Mouse (Mus musculus) frontal cortex, postnatal 36 days (tissue): ENCODE results near the gene Nup62cl.

Experiments used
- DNase-seq, 2 experiments: peaks; one replicate each; pipeline ENCODE4 v3.0.0; 2022; ENCODE audit warnings: low spot score in 2 of 2

The Nup62cl gene

DNA sequence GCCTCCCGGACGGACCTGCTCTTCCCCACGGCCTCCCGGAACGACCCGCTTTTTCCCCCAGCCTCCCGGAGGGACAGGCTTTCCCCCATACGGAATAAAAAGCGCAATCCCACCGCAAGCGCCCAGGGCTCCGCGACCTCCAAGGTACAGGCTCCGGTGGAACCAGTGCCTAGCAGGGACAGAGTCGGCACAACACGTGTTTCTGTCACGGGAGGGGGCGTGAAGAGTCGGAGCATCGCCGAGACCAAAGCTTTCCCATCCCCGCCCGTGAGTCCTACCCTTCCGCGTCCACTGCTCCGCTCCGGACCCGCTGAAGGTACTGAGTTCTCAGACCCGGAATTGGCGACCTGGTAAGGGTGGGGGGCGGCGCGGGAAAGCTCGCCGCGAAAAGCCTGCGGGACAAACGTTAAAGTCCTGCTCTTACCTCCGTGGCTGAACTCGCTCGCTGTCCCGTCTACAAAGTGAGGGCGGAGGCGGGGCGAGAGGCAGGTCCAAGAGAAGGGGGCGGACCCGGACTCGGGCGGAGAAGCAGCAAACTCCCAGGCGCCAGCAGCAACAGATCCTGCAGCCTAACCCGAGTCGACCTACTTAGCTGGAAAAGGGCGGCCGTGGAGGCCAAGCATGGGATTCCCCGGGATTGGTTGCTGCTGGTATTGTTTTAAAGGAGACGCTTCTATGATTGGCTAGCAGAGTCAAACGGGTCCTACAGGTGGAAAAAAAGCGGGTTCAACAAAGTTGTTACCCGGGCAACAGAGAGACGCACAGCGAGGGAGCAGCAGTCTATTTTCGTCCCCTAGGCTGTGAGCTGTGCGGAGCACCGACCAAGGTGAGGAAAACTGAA is at the start of gene Nup62cl, which contains the start of gene Pih1h3b:
Gene Nup62cl (minus strand): TSS at position 578 of the 841 bp plus-strand sequence.
Gene Pih1h3b (plus strand): TSS at position 745 of the 841 bp plus-strand sequence.
- DNase-seq, result peak; percentile 0 to 3

DNA sequence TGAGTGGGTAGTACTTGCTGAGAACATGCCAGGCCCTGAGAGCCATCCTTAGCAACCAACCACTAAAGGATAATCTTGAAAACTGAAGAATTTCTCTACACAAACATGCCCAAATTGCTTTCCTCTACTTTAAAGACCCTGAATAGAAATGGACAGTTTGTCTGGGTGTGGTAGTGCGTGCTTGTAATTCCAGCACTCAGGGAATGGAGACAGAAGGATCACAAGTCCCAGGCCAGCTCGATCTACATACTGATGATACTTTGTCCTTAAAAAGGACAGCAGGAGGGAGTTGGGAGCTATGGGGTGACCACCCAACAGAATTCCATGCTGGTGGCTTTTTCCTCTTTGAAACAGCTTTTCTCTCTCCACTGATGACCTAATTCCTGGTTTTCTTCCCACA is 31.6 kb upstream of the Nup62cl start:
- no peak for DNase-seq

DNA sequence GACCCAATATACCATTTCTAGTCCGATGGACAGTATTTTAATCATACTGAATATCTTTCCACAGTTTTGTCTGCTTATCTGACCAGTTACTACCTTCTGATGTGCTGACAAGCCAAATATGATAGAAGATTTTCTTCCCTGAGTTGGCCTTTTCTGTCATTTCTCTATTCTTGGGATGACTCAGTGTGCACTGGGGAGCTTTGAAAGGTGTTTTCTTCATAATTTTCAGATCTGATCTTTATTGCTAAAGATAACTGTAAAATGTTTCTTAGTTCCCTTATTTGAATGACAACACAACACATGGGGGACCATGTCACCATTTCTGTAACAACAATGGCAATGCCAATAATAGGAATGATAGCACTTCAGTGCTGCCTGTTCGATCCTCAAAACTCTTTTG is 20.0 kb upstream of the Nup62cl start:
- no peak for DNase-seq

DNA sequence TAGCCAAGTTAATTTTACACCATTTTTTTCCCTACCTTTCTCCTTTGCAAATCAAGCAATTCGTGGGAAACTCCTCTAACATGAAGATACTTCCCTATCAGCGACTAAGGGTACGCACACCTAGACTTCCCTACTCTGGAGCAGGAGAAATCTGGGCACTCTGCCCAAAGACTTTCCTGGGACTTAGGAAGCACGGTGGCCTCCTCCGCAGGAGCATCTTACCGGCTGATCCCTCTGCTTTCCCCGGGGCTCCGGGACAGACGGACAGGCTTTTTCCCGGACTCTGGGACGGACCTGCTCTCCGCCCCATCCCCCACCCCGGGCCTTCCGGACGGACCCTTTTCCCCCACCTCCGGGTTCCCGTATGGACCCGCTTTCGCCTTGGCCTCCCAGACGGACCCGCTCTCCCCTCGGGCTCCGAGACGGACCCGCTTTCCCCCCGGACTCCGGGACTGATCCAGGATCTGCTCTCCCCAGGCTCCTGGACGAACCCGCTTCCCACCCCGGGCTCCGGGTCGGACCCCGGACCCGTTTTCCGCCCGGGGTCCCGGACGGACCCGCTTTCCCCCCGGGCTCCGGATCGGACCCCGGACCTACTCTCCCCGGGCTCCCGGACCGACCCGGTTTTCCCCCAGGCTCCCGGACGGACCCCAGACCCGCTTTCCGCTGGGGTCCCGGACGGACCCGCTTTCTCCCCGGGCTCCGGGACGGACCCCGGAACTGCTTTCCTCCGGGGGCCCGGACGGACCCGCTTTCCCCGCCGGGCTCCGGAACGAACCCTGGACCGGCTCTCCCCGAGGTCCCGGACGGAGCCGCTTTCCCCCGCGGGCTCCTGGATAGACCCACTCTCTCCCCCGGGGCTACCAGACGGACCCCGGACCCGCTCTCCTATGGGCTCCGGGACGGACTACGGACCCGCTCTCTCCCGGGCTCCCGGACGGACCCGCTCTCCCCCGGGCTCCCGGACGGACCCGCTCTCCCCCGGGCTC is 1.3 kb downstream of the Nup62cl start:
- no peak for DNase-seq

DNA sequence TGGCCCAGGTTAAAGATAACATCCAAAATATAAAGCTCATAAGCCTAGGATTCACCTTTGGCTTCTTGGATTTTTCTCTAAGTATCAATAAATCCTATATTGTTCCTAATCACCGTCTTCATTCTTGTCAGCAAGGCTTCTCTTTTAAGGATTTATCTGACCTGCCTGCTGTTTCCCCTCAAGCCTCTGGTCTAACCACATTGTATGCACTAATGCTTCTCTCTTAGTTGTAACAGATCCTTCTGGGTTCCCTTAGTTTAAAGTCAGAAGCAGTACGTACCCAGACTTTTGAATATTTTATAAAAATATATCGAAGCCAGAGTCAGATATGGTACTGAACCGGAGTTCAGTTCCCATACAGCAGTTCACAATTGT is 63.8 kb downstream of the Nup62cl start:
- peak in 1 of 2 experiments; percentile 2 for DNase-seq

DNA sequence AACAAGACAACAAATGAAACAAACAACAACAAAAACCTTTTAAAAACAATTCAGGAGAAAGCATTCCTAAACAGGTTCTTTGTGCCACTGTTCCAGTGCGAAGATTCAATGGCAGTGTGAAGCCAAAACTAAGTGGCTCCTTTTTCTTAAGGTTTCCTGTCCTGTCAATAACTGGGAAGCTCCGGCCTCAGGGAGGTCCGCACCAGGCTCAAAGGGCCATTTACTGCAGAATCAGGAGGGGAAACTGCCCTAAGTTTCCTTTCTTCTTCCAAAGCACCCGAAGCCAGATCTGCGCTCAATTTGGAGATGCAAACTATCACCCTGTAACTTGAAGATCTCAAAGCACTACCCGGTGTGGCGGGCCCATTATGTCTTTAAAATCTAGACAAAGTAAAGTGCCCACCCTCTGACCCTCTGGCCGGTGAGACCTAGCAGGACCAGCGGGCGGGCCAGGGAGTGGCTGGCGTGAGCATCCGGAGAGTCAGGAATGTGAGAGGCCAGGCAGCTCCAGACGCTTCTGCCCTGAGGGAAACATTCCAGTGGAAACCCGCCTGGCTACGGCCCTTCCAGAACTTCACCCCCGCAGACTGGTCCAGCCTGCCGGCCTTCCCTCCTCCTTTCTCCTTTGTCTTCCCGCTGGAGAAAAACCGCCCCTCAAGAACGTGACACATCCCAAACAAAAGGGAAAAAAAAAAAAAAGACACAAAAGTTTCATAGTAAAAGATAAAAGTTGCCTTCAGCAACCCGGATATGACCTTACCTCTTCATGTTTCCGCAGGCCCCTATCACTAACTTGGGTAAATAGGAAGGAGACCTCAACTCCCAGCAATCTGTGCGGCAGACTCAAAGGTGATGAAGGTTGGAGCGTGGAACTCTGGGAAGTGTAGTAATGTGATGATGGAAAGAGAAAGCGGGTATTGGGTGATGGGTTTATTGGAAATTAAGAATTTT is 64.5 kb downstream of the Nup62cl start, which contains the start of gene Rbm41:
Gene Rbm41 (minus strand): TSS at position 856 of the 951 bp plus-strand sequence.
- peak; percentile 32 to 68 for DNase-seq

DNA sequence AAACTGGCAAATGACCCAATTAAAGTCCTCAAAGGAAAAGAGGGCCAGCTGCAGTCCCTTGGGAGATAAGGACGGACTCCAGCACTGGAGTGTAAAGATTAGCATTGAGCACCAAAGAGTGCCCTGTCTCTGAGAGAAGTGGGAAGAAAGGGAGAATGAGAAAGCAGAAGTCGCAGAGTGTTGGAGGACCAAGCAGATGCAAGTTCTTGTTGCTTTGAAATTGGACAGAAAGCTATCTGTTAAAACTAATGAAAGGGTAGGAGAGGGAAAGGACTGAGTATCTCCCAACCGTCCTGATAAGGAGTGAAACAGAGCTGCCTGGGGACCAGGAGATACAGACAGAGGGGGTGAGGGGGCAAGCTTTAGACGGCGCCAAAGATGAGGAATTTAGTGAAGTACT is 80.4 kb downstream of the Nup62cl start:
- no peak for DNase-seq
